In genomic region chr5:23553338-23553737, GRCm38 (mm10) we compare ENCODE assay signal across 6 mouse cellular contexts.
A peak's percentile ranks its signal among the peaks of the same experiment; 100 is the strongest.
DNase-seq lines count a peak whose midpoint lies in the region; ATAC-seq lines count a peak whose summit lies in the region.
"Not testable (repeated sequence)": the region's sequence is repeated elsewhere in the genome, so short reads cannot be mapped to it uniquely, and the experiment has no call there.

No protein-coding gene starts in this region.

- H3K9me3 ChIP-seq in hindbrain, embryonic 15.5 days; liver, embryonic 12.5 days (replicated peaks); liver, embryonic 15.5 days (replicated peaks): not testable (repeated sequence)

- not testable (repeated sequence) for H3K4me3 ChIP-seq in hindbrain, embryonic 15.5 days; liver, embryonic 12.5 days; liver, embryonic 15.5 days (replicated peaks)

- H3K27me3 ChIP-seq in hindbrain, embryonic 15.5 days; liver, embryonic 12.5 days (replicated peaks); liver, embryonic 15.5 days: not testable (repeated sequence)

- not testable (repeated sequence) for H3K9ac ChIP-seq in hindbrain, embryonic 15.5 days; liver, embryonic 12.5 days; liver, embryonic 15.5 days

- DNase-seq in MN1 (ENCODE audit: low spot score): peak; percentile 28

- H3K4me2 ChIP-seq in hindbrain, embryonic 15.5 days: not testable (repeated sequence)
- peak overlapping the region; percentile 19; the same call in 1 of the 2 replicates for H3K4me2 ChIP-seq in liver, embryonic 12.5 days
- H3K4me2 ChIP-seq in liver, embryonic 15.5 days: peak overlapping the region; percentile 32

- not testable (repeated sequence) for H3K27ac ChIP-seq in hindbrain, embryonic 15.5 days (replicated peaks); liver, embryonic 12.5 days
- peak overlapping the region; percentile 69 for H3K27ac ChIP-seq in liver, embryonic 15.5 days (replicated peaks)

- not testable (repeated sequence) for H3K36me3 ChIP-seq in hindbrain, embryonic 15.5 days; liver, embryonic 12.5 days; liver, embryonic 15.5 days (replicated peaks)

- peak; percentile 98 for ATAC-seq in erythroid progenitor cell, adult 5-6 weeks (replicated peaks; ENCODE audit: low FRiP score, poor library complexity, severe bottlenecking)
- ATAC-seq in hindbrain, embryonic 15.5 days (ENCODE audit: low FRiP score, low read depth): 0 out of 2 replicates have a peak, but pooled peaks have one; percentile 27
- ATAC-seq in liver, embryonic 12.5 days: peak; percentile 80
- ATAC-seq in liver, embryonic 15.5 days (ENCODE audit: insufficient read depth): peak; percentile 94
- ATAC-seq in megakaryocyte progenitor cell, adult 5-6 weeks (replicated peaks; ENCODE audit: poor library complexity): peak; percentile 91

- H3K4me1 ChIP-seq in hindbrain, embryonic 15.5 days (replicated peaks): not testable (repeated sequence)
- peaks cover 16% of the 10 kb centered on the region for H3K4me1 ChIP-seq in liver, embryonic 12.5 days
- H3K4me1 ChIP-seq in liver, embryonic 15.5 days (replicated peaks): peaks cover 19% of the 10 kb centered on the region

- 60% methylated on average over 3 of the region's 3 CpGs for WGBS in hindbrain, embryonic 15.5 days
- WGBS in liver, embryonic 12.5 days (ENCODE audit: insufficient replicate concordance): 41% methylated on average over 3 of the region's 3 CpGs
- WGBS in liver, embryonic 15.5 days (ENCODE audit: insufficient replicate concordance): 31% methylated on average over 3 of the region's 3 CpGs

Comparison
In these comparisons a context has a peak if more than half of its experiments do, and no peak if none do; other contexts are left out.
1. ATAC-seq: peak in every context shown above with its lines; median percentile 98 in erythroid progenitor cell, adult 5-6 weeks; 94 in liver, embryonic 15.5 days; 91 in megakaryocyte progenitor cell, adult 5-6 weeks; 80 in liver, embryonic 12.5 days; 27 in hindbrain, embryonic 15.5 days.